Mouse (Mus musculus) liver (tissue): ENCODE data around the gene Srebf1.

Experiments
- DNase-seq: peaks from one replicate; pipeline ENCODE4 v3.0.0-alpha.2; 2020; ENCODE audit warnings: mixed read lengths

Gene Srebf1

DNA sequence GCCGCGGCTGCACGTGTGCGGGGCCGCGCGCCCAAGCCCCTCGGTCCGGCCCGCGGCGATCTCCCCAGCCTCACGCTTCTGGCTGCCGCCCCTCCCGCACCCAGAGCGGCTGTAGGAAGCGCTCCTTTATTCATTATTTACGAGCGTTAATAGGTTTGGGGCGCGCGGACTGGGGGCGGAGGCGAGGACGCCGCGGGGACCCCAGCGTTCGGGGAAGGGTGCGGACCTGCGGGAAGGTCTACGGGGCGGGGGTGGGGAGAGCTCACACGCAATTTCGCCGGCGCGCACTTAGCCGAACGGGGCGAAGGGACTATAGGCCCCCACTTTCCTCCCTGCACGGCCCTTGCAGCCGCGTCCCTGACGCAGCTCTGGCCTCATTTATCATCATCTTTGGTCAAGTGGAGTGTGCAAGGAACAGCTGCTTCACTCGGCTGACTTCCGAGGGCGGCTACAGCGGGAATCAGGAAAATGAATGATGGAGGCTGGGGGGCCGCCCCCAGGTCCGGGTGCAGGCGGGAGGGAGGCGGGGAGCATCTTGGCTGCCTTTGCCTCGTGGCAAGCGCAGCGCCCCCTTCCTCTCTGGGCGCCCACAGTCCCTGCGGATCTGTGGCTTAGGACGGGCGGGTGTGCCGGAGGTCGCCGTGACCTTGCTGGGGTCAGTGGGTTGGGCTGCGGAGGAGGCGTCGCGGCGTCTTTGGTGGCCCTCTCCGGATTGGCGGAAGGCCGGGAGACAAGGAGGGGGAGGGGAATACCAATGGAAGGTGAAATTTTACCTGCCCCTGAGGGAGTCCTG lies 46.0 kb downstream of the Srebf1 start:
- peak; percentile 76 for DNase-seq

DNA sequence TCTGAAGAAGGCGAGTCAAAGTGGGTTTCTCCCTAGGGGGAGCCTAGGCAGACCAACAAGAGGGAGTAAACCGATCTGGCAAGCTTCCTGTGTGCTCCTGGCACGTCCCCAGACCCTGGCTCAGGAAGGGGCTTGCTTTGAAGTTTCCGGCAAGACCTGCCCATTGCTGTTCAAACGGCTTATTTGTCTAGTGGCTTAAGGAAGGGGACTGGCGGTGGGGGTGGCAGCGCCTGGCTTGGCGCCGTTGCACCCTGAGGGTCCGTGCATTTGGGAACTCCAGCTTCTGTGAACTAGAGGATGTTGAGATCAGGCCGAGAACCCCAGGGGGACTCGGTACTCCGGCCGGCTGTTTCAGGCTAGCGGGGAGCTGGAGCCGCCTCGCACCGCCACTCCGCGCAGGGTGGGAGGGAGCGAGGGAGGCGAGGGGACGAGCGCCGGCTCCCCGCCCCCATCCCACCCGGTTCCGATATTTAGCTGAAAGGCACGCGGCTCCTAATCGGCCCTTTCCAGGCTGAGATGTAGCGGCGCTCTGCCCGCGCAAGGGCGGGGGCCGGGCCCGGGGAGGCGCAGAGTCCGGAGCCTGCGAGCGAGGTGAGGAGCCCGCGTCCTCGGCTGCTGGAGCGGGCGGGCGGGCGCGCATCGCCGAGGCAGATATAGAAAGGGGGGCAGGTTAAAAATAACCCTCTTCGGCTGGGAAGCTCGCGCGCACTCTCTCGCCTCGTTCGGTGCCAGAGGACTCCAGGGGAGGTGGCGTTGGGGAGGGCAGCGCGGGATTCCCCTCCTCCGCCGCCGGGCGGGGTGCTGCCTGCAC lies 46.8 kb downstream of the Srebf1 start:
- peak; percentile 80 for DNase-seq

DNA sequence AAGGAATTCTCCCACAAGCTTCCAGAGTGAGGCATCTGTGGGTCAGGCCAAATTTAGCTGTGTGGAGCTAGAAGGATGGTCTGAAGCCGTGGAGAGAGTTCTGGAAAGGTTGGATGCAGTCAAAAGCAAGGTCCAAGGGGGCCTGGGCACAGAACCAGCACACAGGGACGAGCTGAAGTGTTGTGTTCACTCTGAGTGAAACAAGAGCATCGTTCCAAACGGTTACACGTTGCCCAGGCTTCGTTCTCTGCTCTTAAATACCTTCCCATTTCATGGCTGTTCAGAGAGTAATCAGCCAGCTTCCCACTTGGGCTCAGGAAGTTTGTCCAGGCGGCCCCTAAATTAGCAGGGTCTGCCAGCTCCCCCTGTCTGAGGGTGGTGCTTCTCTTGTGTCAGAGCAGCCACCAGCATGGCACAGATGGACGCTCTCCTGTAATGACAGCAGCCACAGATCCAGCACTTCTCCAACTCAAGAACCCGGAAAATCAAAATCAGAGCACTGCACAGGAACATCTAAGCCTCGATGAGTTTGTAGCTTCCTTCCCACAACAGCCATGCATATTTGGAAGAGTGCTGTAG lies 48.7 kb downstream of the Srebf1 start:
- no peak for DNase-seq

DNA sequence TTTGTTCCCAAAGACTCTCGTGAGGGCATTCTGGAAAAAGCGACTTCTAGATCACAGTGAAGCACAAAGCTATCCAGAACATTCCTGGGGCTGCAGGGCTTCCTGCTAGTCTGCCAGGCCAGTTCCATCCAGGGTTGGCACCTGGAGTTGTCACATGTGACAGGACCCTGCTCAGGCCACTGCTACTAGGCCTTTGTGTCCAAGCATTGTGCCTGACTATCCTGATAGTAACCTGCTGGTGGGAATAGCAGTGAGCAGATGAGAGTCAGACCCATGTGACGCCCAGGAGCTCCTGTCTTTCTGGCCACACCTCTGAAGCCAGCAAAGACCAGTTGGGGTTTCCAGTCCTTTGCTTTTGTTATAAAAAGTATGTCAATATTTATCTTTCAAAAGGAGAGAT lies 50.3 kb downstream of the Srebf1 start:
- DNase-seq, result no peak

DNA sequence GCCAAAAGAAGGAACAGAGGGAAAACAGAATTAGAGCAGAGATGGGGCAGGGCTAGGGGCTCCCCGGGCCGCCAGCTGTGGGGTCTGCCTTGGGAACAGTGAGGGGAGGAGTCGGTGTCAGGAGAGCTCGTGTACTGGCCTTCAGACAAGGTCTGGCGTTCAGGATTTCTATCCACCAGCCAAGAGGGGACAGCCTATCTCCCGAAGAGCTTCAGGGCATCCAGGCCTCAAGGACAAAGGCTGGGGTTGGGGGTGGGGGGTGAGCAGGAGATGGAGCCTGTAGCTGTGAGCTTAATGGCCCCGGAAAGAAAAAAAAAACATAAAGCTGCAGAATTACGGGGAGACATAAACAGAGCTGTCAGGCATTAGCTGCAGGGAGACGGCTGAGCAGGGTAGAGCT lies 53.6 kb downstream of the Srebf1 start:
- DNase-seq, result no peak

DNA sequence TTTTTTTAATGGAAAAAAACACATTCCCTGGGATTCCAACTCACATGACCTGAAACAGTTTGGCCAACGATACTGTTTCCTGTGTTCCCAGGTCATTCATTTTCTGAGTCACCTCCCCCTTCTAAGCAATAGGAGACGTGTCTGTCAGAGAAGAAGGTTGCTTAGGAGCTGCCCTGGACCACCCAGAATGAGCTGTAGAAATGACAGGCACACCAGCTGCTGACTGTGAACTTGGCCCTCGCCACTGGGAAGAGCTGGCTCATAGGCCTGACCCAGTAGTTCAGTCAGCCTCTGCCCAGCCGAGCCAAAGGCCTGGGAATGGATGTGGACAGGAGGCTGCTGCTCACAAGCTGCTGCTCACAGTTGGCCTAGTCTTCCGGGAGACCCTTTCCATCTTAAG lies 57.3 kb downstream of the Srebf1 start:
- no peak for DNase-seq

DNA sequence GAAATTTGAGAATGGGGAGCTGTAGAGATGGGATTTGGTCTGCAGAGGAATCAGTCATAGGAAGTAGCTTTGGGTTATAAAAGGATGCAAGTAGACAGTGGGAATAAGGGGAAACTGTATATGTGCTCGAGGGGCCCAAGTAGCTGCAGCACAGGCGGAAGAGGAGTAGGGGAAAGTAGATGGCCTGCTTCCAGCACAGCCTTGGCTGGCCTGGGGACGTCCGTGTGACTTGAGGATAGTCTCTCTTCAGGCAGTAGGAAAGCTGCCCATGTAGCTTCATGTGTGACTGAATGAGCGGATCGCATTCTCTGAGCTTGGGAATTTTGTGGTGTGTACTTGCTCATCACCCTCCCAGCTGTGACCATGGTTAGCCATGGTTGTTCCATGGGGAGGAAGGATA lies 57.9 kb downstream of the Srebf1 start:
- no peak for DNase-seq

DNA sequence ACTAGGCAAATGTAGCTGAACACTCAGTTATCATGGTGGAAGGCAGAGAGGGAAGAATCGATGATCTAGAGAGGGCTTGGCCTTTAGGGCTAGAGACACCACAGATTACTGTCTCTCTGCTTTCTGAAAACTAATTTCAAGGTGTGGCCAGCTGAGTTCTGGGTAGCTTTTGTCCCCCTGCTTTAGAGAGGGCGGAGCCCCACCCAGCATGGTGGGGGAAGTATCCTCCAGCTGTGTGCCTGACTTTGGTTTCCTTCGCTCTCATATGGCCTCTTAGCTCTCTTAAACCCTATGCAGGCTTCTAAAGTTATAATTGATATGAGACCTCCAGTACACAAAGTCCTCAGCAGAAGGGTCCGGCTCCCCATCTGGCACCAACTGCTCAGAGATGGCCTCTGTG lies 59.0 kb downstream of the Srebf1 start:
- no peak for DNase-seq

DNA sequence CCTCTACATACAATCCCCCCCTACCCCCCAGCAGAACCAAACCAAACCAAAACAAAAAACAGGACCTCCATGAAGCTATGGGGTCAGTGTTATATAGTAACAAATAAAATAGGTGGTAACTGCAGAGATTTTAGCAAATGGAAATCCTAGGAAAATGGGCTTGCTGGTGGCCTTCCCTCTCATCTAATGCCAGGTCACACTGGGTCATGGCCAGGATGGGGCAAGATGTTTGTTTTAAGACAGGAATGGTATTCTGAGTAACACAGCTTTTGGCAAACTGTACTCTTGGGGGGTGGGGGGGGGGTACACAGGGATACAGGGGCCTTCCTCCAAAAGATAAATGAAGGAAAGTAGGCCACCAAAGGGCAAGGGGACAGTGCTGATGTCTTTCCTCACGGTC lies 59.8 kb downstream of the Srebf1 start:
- no peak for DNase-seq

DNA sequence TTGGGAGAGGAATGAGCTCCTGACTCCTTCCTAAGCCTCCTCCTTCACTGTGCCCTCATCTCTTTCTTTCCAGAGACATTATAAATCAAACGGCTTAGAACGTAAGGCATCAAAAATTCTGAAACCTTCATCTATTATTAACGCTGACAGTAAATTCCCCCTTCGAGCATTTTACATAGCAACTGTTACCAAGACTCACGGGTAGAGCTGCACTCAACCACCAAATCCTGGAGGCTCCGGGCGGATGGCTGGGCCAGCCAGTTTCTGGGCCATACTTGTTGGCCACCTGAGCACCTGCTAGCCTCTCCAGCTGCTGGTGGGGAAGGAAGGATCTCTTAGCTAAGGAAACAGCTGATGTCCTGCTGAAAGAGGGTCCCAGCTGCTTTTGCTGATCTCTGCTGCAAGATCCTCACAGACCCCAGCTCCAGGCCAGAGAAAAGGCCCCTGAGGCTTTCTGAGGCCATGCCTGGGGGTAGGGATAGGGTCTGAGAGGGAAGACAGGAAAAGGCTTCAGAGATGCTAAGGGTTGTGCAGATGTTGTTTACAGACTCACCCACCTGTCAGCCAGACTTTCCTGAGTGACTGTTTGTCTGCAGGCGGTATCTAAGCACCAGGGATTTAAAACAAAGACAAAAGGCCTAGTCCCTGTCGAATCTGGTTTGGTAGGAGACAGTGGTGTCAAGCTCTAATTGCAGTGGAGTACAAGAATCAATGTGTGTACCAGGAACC lies 61.1 kb downstream of the Srebf1 start:
- DNase-seq, result no peak

DNA sequence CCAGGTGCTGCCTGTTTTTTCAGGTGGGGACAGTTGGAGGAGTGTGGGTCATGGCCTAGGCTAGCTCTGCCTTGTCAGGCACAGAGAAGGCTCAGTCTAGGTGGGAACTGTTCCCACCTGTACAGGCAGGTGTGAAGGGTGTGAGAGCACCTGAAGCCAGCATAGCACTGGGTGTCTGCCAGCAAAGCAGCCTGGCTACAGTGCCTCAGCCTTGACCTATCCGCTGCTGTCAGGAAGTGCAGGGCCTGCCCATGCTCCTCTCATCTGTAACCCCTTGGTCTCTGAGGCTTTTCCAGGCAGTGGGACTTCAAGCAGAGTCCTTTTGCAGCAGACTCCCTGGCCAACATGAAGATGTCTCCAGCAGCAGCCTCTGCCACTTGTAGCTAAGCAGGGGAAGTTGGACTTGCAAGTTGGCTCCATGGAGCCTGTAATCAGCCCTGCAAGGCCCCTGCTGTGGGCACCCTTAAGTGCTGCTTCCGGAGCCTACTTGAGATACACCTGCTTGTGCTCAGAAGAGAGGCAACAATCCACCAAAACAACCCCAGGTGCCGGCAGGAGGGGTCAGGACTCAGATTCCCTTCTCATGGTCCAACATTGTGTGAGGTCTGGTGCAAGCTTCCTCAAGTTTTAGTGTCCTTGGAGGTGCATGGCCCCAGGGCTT lies 61.8 kb downstream of the Srebf1 start:
- no peak for DNase-seq

DNA sequence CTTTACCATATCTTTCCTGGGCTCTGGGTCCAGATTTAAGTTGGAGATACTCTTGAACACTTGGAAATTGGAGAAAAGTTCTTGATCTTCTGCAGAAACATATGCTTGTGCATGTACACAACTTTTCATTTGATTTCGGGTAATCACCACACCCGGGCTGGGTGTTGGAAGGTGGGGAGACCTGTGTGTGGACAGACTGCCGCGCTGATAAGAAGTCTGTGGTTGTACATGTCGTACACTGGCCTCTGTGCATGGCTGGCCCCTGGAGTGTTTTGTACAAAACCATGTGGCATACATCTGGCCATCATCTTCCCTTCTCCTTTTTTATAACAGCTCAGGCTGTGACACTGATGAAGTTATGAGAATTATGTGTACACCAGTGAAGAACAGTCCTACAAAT lies 62.4 kb downstream of the Srebf1 start:
- peak; percentile 72 for DNase-seq

DNA sequence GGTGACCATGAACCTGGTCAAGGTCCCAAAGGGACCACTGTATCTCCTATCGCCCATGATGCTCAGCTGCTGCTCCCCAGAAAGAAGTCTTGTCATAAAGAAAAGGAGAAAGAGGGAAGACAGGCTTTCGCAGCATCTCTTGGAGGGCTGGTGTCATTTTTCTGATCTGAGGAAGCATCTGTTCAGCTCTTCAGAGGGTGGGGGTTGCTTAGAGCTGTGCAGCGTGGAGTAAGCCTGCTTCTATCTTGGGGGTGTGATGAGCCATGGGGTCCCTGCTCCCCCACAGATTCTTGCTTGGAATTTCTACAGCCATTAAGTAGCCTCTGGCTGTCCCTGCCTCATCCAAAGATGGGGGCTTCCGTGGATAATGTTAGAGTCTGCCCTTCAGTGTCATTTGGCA lies 64.1 kb downstream of the Srebf1 start:
- DNase-seq, result no peak

DNA sequence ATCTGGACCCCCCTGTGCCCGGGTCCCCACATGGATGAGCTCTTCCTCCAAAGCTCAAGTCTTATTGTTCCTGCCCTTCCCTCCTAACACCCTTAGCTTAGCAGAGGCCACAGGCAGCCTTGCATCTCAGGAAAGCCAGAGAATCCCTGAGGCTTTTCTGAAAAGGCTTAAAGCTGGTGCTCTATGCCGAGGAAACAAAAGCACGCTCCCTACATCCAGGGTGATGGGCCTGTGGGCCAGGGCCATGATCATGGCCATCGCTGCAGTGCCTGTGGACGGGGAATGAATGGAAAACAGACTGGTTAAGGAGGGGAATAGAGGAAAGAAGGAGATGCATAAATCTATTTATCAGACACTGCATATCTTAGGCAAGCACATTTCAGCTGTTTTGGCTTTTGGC lies 66.7 kb downstream of the Srebf1 start:
- DNase-seq, result no peak

DNA sequence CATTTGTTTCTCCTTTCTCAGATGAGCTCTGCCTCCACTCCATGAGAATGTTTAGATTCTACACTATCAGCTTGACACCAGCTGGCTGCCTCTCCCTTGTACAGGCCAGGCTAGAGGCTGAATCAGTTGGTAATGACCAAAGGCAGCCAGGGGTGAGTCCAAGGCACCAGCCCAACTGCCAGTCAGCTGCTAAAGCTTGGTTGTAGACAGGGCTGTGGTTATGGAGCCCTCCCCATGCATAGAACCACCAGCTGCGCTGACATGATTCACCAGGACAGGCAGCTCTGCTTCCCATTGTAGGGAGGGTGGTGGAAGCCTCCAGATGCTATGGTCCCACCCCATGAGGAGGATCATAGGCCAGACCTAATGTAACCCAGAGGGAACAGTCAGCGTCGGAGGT lies 68.4 kb downstream of the Srebf1 start:
- DNase-seq, result no peak

DNA sequence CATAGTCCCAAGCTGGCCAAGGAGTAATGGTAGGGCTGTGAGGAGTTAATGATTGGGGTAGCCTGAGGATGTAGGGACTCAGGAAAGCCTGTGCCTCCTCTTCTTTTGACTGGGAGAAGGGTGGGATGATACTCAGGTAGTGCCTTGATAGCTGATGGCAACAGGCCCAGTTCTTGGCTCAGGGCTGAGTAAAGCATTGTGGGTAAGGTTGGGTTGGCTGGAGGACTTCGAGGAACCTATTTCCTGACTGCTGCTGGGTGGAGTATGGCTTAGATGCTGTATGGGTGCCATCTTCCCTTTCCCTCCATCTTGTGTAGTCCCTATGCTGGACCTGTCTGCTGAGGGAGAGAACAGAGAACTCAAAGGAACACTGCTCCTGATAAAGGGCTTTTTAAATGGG lies 70.0 kb downstream of the Srebf1 start:
- no peak for DNase-seq

DNA sequence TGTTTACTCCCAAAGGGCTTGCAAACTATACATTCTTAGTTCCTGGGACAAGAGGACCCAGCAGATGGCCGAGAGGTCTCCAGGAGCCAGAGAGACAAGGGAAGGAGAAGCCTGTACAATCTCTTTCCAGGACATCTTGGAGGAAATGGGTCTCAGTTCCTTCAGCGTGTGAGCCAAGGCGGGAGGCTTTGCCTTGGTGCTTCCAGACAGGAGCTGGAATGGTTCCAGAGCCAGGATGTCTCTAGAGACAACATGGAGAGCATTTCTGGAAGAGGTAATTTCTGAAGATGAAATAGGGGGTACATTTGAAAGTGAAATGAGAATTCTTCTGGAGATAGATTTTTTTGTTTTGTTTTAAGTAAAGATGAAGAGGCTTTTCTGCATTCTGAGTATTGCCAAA lies 71.7 kb downstream of the Srebf1 start:
- DNase-seq, result no peak
